ENCODE assay signal across 34 mouse cellular contexts in the genomic region with DNA sequence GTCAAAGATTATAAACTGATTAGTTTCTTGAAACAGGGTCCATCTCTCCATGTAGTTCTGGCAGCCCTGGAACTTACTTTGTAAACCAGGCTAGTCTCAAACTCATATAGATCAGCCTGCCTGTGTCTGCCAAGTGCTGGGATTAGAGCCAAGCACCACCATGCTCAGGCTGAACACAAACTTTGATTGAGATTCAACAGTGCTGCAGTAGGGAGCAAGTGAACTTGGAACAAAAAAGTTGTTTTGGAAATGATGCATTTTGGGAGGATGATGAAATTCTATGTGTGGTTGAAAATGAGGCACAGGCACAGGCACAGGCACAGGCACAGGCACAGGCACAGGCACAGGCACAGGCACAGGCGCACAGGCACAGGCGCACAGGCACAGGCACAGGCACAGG. TPM values are rescaled to one million over a fixed set of nuclear protein-coding genes. Genes with fewer than 3 reads are reported as not detected.
A peak's percentile ranks its signal among the peaks of the same experiment; 100 is the strongest.
DNase-seq lines count a peak whose midpoint lies in the region; ATAC-seq and TF ChIP-seq lines count a peak whose summit lies in the region.
"Had no signal": no experiment of that assay in that cellular context is flagged by ENCODE, and none has a peak within 500 bp of the region (broad histone marks: within the 10 kb centered on the region; RNA-seq: fewer than 3 reads in every experiment).

No protein-coding gene starts in this region.

- no peaks in the 10 kb centered on the region for H3K36me3 ChIP-seq in forebrain, embryonic 16.5 days (ENCODE audit: control insufficient read depth, insufficient read depth)
- H3K36me3 ChIP-seq in forebrain, embryonic 13.5 days (ENCODE audit: poor library complexity, severe bottlenecking), result no peaks in the 10 kb centered on the region
- H3K36me3 ChIP-seq in myocyte (ENCODE audit: control insufficient read depth, insufficient read depth), result no peaks in the 10 kb centered on the region
- H3K36me3 ChIP-seq: limb, embryonic 15.5 days; lung, embryonic 15.5 days; midbrain, embryonic 10.5 days had no signal

- no peaks in the 10 kb centered on the region for H3K9me3 ChIP-seq in forebrain, embryonic 16.5 days (ENCODE audit: control insufficient read depth, low read length)
- no peaks in the 10 kb centered on the region for H3K9me3 ChIP-seq in forebrain, embryonic 13.5 days (replicated peaks)
- H3K9me3 ChIP-seq: limb, embryonic 15.5 days; lung, embryonic 15.5 days; midbrain, embryonic 10.5 days had no signal

- peak; percentile 28 for TF ChIP-seq POLR2A in myocyte (IDR thresholded peaks at IDR 0.05; ENCODE audit: insufficient read length, low read depth)

- intact Hi-C loops in left cerebral cortex, postnatal 4 days (cut with DNase I), result no loop called here
- intact Hi-C loops in left cerebral cortex, postnatal 36 days (cut with DNase I), result no loop called here

- no peak overlapping the region for H3ac ChIP-seq in myocyte (ENCODE audit: control insufficient read depth, insufficient read length)

- H3K27ac ChIP-seq in forebrain, embryonic 16.5 days (ENCODE audit: low read length), result no peak overlapping the region
- H3K27ac ChIP-seq in forebrain, embryonic 13.5 days, result no peak overlapping the region
- H3K27ac ChIP-seq: limb, embryonic 15.5 days; liver, embryonic 14.5 days; lung, embryonic 15.5 days; midbrain, embryonic 10.5 days had no signal

- peak; percentile 10 for DNase-seq in left cerebral cortex, postnatal 4 days
- no peak for DNase-seq in left cerebral cortex, postnatal 36 days (ENCODE audit: low spot score in 2 of 2)
- DNase-seq in right cerebral cortex, postnatal 4 days, result peak; percentile 21
- DNase-seq in right cerebral cortex, postnatal 14 days, result no peak
- DNase-seq: adrenal gland, postnatal 14 days; B cell, adult 2 months; gastrocnemius, postnatal 14 days; heart, adult 11 months; kidney, adult 18-20 months; kidney, postnatal 4 days; layer of hippocampus, adult 9-11 months; thymus, adult 18-20 months had no signal

- H3K79me2 ChIP-seq in myocyte (ENCODE audit: control insufficient read depth, insufficient read depth), result no peaks in the 10 kb centered on the region

- ATAC-seq in forebrain, embryonic 16.5 days, result 0 out of 2 replicates have a peak, but pooled peaks have one; percentile 45
- ATAC-seq in forebrain, embryonic 13.5 days, result no peak
- no peak for ATAC-seq in erythroblast, adult 5-6 weeks (replicated peaks; ENCODE audit: low FRiP score, poor library complexity, severe bottlenecking)

- no peaks in the 10 kb centered on the region for H3K4me1 ChIP-seq in forebrain, embryonic 16.5 days (replicated peaks; ENCODE audit: control insufficient read depth, insufficient read depth, low read length)
- H3K4me1 ChIP-seq in forebrain, embryonic 13.5 days, result no peaks in the 10 kb centered on the region
- H3K4me1 ChIP-seq: limb, embryonic 15.5 days; lung, embryonic 15.5 days; midbrain, embryonic 10.5 days had no signal

- no peak overlapping the region for H3K4me2 ChIP-seq in forebrain, embryonic 16.5 days (ENCODE audit: low read length)
- no peak overlapping the region for H3K4me2 ChIP-seq in forebrain, embryonic 13.5 days
- H3K4me2 ChIP-seq in myocyte (ENCODE audit: low read depth), result no peak overlapping the region
- H3K4me2 ChIP-seq: heart, embryonic 11.5 days; limb, embryonic 15.5 days; lung, embryonic 15.5 days had no signal

- 87% methylated on average over 2 of the region's 2 CpGs for WGBS in forebrain, embryonic 16.5 days
- 88% methylated on average over 2 of the region's 2 CpGs for WGBS in forebrain, embryonic 13.5 days

- no peak overlapping the region for H3K9ac ChIP-seq in forebrain, embryonic 16.5 days (replicated peaks; ENCODE audit: low read depth, low read length)
- H3K9ac ChIP-seq in forebrain, embryonic 13.5 days, result no peak overlapping the region
- H3K9ac ChIP-seq: limb, embryonic 15.5 days; liver, embryonic 14.5 days; lung, embryonic 15.5 days had no signal

- no peaks in the 10 kb centered on the region for H3K27me3 ChIP-seq in forebrain, embryonic 16.5 days (replicated peaks; ENCODE audit: control insufficient read depth, insufficient read depth, low read length)
- no peaks in the 10 kb centered on the region for H3K27me3 ChIP-seq in forebrain, embryonic 13.5 days
- no peaks in the 10 kb centered on the region for H3K27me3 ChIP-seq in myocyte (ENCODE audit: control insufficient read depth, insufficient read depth, insufficient read length)
- H3K27me3 ChIP-seq: limb, embryonic 15.5 days; lung, embryonic 15.5 days had no signal

- no peak overlapping the region for H3K4me3 ChIP-seq in forebrain, embryonic 16.5 days (replicated peaks; ENCODE audit: low read length)
- H3K4me3 ChIP-seq in forebrain, embryonic 13.5 days, result no peak overlapping the region
- no peak overlapping the region for H3K4me3 ChIP-seq in myocyte
- H3K4me3 ChIP-seq: erythroblast, embryonic 14.5 days; limb, embryonic 15.5 days; lung, embryonic 15.5 days; midbrain, embryonic 10.5 days had no signal

TF ChIP-seq in myocyte, 11 proteins besides CTCF, POLR2A, EP300 and RAD21:
- no peak for TF ChIP-seq MYOG (IDR thresholded peaks at IDR 0.05; ENCODE audit: control insufficient read depth in 1 of 3, insufficient read depth in 1 of 3, insufficient read length in 2 of 3, low read depth in 2 of 3)
- no peak for TF ChIP-seq USF1 (IDR thresholded peaks at IDR 0.05; ENCODE audit: low read depth)
- TF ChIP-seq MYOD1 (IDR thresholded peaks at IDR 0.05; ENCODE audit: control insufficient read depth in 1 of 3, insufficient read length in 2 of 3, low read depth in 2 of 3), result no peak
- TF ChIP-seq POLR2AphosphoS2 (IDR thresholded peaks at IDR 0.05; ENCODE audit: insufficient read length, low read depth), result no peak
- TF ChIP-seq CEBPB (IDR thresholded peaks at IDR 0.05; ENCODE audit: insufficient read depth, poor library complexity, severe bottlenecking), result no peak; the same call in 1 of the 2 replicates

RNA-seq across cellular contexts. Expression of gene Trim69, which starts 11.7 kb away (rescaled TPM):
- polyA plus RNA-seq in forebrain, embryonic 16.5 days (2015; fragmentation: Nextera tagmentation; extraction: Ambion mirVana), result not detected in 2 replicates
- not detected in 2 replicates for polyA plus RNA-seq in forebrain, embryonic 13.5 days (2015; fragmentation: Nextera tagmentation; extraction: Ambion mirVana)
- total RNA-seq in left cerebral cortex, postnatal 4 days (2021), result not detected
- total RNA-seq in left cerebral cortex, postnatal 36 days (2021), result not detected
- polyA plus RNA-seq in myocyte (2012; fragmentation: generic; extraction: Trizol), result 0.04 TPM
- not detected in 2 replicates for total RNA-seq in erythroblast, adult 5-6 weeks (2015; ENCODE audit: low replicate concordance)
- not detected in 2 replicates for total RNA-seq in erythroblast, adult 5-6 weeks (2017; ENCODE audit: low replicate concordance)
- total RNA-seq: adrenal gland, postnatal 14 days; gastrocnemius, postnatal 14 days; hematopoietic stem cell, adult 5-6 weeks; left cerebral cortex, adult 18-20 months; left cerebral cortex, postnatal 25 days; MEL; midbrain, postnatal 0 days had no signal
- polyA plus RNA-seq: cortical plate, adult 2 months; embryonic facial prominence, embryonic 11.5 days; erythroblast, embryonic 14.5 days; heart, postnatal 0 days; kidney, embryonic 16.5 days; lung, embryonic 15.5 days; midbrain, embryonic 10.5 days; midbrain, postnatal 0 days had no signal

RNA-seq across cellular contexts. Expression of gene Patl2, which starts 13.8 kb away (rescaled TPM):
- not detected in 2 replicates for polyA plus RNA-seq in forebrain, embryonic 16.5 days (2015; fragmentation: Nextera tagmentation; extraction: Ambion mirVana)
- polyA plus RNA-seq in forebrain, embryonic 13.5 days (2015; fragmentation: Nextera tagmentation; extraction: Ambion mirVana), result not detected in 2 replicates
- total RNA-seq in left cerebral cortex, postnatal 4 days (2021), result not detected
- not detected for total RNA-seq in left cerebral cortex, postnatal 36 days (2021)
- polyA plus RNA-seq in myocyte (2012; fragmentation: generic; extraction: Trizol), result 0.07 TPM
- not detected in 2 replicates for total RNA-seq in erythroblast, adult 5-6 weeks (2015; ENCODE audit: low replicate concordance)
- not detected in 2 replicates for total RNA-seq in erythroblast, adult 5-6 weeks (2017; ENCODE audit: low replicate concordance)
- total RNA-seq: gastrocnemius, postnatal 14 days; hematopoietic stem cell, adult 5-6 weeks; left cerebral cortex, postnatal 25 days had no signal
- polyA plus RNA-seq: erythroblast, embryonic 14.5 days; heart, embryonic 11.5 days; kidney, embryonic 16.5 days; limb, embryonic 15.5 days; lung, embryonic 15.5 days; midbrain, embryonic 10.5 days; small intestine, adult 2 months; stomach, embryonic 16.5 days had no signal

RNA-seq across cellular contexts. Expression of gene Terb2, which starts 13.9 kb away (rescaled TPM):
- not detected in 2 replicates for polyA plus RNA-seq in forebrain, embryonic 16.5 days (2015; fragmentation: Nextera tagmentation; extraction: Ambion mirVana)
- polyA plus RNA-seq in forebrain, embryonic 13.5 days (2015; fragmentation: Nextera tagmentation; extraction: Ambion mirVana), result not detected in 2 replicates
- total RNA-seq in left cerebral cortex, postnatal 4 days (2021), result not detected
- total RNA-seq in left cerebral cortex, postnatal 36 days (2021), result not detected
- polyA plus RNA-seq in myocyte (2012; fragmentation: generic; extraction: Trizol), result not detected
- total RNA-seq in erythroblast, adult 5-6 weeks (2015; ENCODE audit: low replicate concordance), result not detected in 2 replicates
- total RNA-seq in erythroblast, adult 5-6 weeks (2017; ENCODE audit: low replicate concordance), result not detected in 2 replicates
- total RNA-seq: adrenal gland, postnatal 14 days; gastrocnemius, postnatal 14 days; hematopoietic stem cell, adult 5-6 weeks; left cerebral cortex, adult 18-20 months; left cerebral cortex, postnatal 25 days; MEL; midbrain, postnatal 0 days had no signal
- polyA plus RNA-seq: cortical plate, adult 2 months; embryonic facial prominence, embryonic 11.5 days; erythroblast, embryonic 14.5 days; frontal cortex, adult 2 months; heart, embryonic 11.5 days; heart, postnatal 0 days; kidney, embryonic 16.5 days; limb, embryonic 15.5 days; liver, embryonic 14.5 days; lung, embryonic 15.5 days; midbrain, embryonic 10.5 days; midbrain, postnatal 0 days; small intestine, adult 2 months; stomach, embryonic 16.5 days had no signal

RNA-seq across cellular contexts. Expression of gene B2m, which starts 24.7 kb away (rescaled TPM):
- 56.8 and 73.6 TPM in 2 replicates for polyA plus RNA-seq in forebrain, embryonic 16.5 days (2015; fragmentation: Nextera tagmentation; extraction: Ambion mirVana)
- 65.6 and 70.8 TPM in 2 replicates for polyA plus RNA-seq in forebrain, embryonic 13.5 days (2015; fragmentation: Nextera tagmentation; extraction: Ambion mirVana)
- 10 to 100 TPM; 38.3 to 42.6 TPM for total RNA-seq in left cerebral cortex, postnatal 4 days (2021)
- 100 to 1,000 TPM; 108 to 111 TPM for total RNA-seq in left cerebral cortex, postnatal 36 days (2021)
- 321 TPM for polyA plus RNA-seq in myocyte (2012; fragmentation: generic; extraction: Trizol)
- total RNA-seq in erythroblast, adult 5-6 weeks (2015; ENCODE audit: low replicate concordance), result 1,642 and 1,724 TPM in 2 replicates
- 563 and 1,023 TPM in 2 replicates for total RNA-seq in erythroblast, adult 5-6 weeks (2017; ENCODE audit: low replicate concordance)

RNA-seq across cellular contexts. Expression of gene Spg11, which starts 54.0 kb away (rescaled TPM):
- polyA plus RNA-seq in forebrain, embryonic 16.5 days (2015; fragmentation: Nextera tagmentation; extraction: Ambion mirVana), result 8.6 and 8.8 TPM in 2 replicates
- polyA plus RNA-seq in forebrain, embryonic 13.5 days (2015; fragmentation: Nextera tagmentation; extraction: Ambion mirVana), result 8.5 and 10.5 TPM in 2 replicates
- total RNA-seq in left cerebral cortex, postnatal 4 days (2021), result 10 to 100 TPM; 23.3 to 23.7 TPM
- total RNA-seq in left cerebral cortex, postnatal 36 days (2021), result 10 to 100 TPM; 14.4 to 16.4 TPM
- 5.8 TPM for polyA plus RNA-seq in myocyte (2012; fragmentation: generic; extraction: Trizol)
- total RNA-seq in erythroblast, adult 5-6 weeks (2015; ENCODE audit: low replicate concordance), result 2.5 and 4.4 TPM in 2 replicates
- 4.5 and 5.6 TPM in 2 replicates for total RNA-seq in erythroblast, adult 5-6 weeks (2017; ENCODE audit: low replicate concordance)

Comparison
In these comparisons a context has a peak if more than half of its experiments do, and no peak if none do; other contexts are left out.
1. DNase-seq: peak in left cerebral cortex, postnatal 4 days (single experiment) and right cerebral cortex, postnatal 4 days (single experiment); none in left cerebral cortex, postnatal 36 days (0 of 2) and right cerebral cortex, postnatal 14 days (single experiment).